Mouse (Mus musculus): Measurements from ENCODE around the gene Prkci.

The Prkci gene

GRCm38 (mm10) chr3:31042992-31043391, 47.4 kb downstream of the Prkci start:
- DNase-seq (ENCODE audit: low spot score in 2 of 2): no peak

- DNase-seq (ENCODE audit: low spot score in 2 of 2): peak in 1 of 2 experiments; percentile 14
These were observed 51.7 kb downstream of the Prkci start for GRCm38 (mm10) chr3:31047263-31047662.

GRCm38 (mm10) chr3:31049087-31049486, 53.5 kb downstream of the Prkci start:
- DNase-seq (ENCODE audit: low spot score in 2 of 2): no peak

GRCm38 (mm10) chr3:31050375-31050774, 54.8 kb downstream of the Prkci start:
- DNase-seq (ENCODE audit: low spot score in 2 of 2): no peak

GRCm38 (mm10) chr3:31051730-31052129, 56.2 kb downstream of the Prkci start:
- no peak for DNase-seq (ENCODE audit: low spot score in 2 of 2)

- no peak for DNase-seq (ENCODE audit: low spot score in 2 of 2)
These were observed 57.6 kb downstream of the Prkci start for GRCm38 (mm10) chr3:31053191-31053590.

GRCm38 (mm10) chr3:31054888-31055287, 59.3 kb downstream of the Prkci start:
- DNase-seq (ENCODE audit: low spot score in 2 of 2): no peak

- no peak for DNase-seq (ENCODE audit: low spot score in 2 of 2)
These were observed 60.6 kb downstream of the Prkci start for GRCm38 (mm10) chr3:31056047-31056650.

GRCm38 (mm10) chr3:31056651-31057627, 61.4 kb downstream of the Prkci start:
- DNase-seq (ENCODE audit: low spot score in 2 of 2): peak; percentile 81

- no peak for DNase-seq (ENCODE audit: low spot score in 2 of 2)
These were observed 65.2 kb downstream of the Prkci start for GRCm38 (mm10) chr3:31060745-31061102.

- peak; percentile 82 to 83 for DNase-seq (ENCODE audit: low spot score in 2 of 2)
These were observed 65.7 kb downstream of the Prkci start for GRCm38 (mm10) chr3:31061103-31061785.

GRCm38 (mm10) chr3:31061786-31062120, 66.2 kb downstream of the Prkci start:
- no peak for DNase-seq (ENCODE audit: low spot score in 2 of 2)

- no peak for DNase-seq (ENCODE audit: low spot score in 2 of 2)
These were observed 66.8 kb downstream of the Prkci start for GRCm38 (mm10) chr3:31062325-31062724.

- no peak for DNase-seq (ENCODE audit: low spot score in 2 of 2)
These were observed 72.9 kb downstream of the Prkci start for GRCm38 (mm10) chr3:31068482-31068881.

GRCm38 (mm10) chr3:31071804-31072203, 76.3 kb downstream of the Prkci start:
- DNase-seq (ENCODE audit: low spot score in 2 of 2): no peak

- DNase-seq (ENCODE audit: low spot score in 2 of 2): no peak
These were observed 80.3 kb downstream of the Prkci start for GRCm38 (mm10) chr3:31075808-31076207.

GRCm38 (mm10) chr3:31077068-31077703, 81.6 kb downstream of the Prkci start:
- DNase-seq (ENCODE audit: low spot score in 2 of 2): no peak

- DNase-seq (ENCODE audit: low spot score in 2 of 2): no peak
These were observed 83.9 kb downstream of the Prkci start for GRCm38 (mm10) chr3:31079450-31079849.

GRCm38 (mm10) chr3:31080791-31081502, 85.4 kb downstream of the Prkci start:
- DNase-seq (ENCODE audit: low spot score in 2 of 2): no peak

- no peak for DNase-seq (ENCODE audit: low spot score in 2 of 2)
These were observed 87.4 kb downstream of the Prkci start for GRCm38 (mm10) chr3:31082838-31083506.
